Mouse (Mus musculus): Measurements from ENCODE around the gene Pacs1.

DNA sequence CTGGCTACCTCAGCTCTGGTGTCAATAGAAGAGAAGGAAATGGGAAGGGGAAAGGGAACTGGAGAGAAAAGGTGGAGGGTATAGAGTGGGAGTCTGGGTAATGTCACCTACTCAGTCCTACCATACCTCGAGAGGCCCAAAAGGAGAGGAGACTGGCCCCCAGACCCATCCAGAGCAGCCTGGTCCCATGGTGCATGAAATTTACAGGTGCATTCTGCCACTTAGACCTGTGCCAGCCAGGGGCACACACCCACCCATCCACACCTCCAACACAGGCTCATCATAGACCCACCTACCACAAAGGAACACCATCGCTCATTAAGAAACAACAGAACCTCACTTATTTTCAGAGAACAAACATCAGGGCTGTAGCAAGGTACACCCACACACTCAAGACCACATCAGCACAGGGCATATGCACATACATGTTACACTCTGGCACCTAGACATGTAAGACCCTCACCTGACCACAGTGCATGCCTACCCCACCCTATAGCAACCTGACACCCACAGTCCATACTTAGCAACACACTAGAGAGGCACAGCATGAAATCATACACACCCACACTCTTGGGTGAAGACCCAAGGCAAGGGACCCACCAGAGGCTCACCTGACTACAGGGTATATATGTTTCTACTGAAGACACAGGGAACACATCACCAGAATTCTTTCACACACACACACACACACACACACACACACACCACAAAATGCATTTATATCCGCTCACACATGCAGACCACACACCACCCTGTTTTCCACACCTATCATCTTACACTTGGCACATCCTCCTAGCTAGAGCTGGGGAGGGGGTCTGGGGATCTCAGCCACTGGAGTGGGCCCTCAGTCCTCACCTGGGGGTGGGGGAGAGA is 188.7 kb downstream of the Pacs1 start:
- TF ChIP-seq POLR2A (IDR thresholded peaks at IDR 0.05; ENCODE audit: insufficient read depth, low read depth, low read length) (no peak), CTCF (IDR thresholded peaks at IDR 0.05; ENCODE audit: insufficient read depth, low read depth, low read length) (no peak)
